Mouse (Mus musculus) heart, embryonic 16.5 days (tissue): Measurements from ENCODE around the gene Gm43720. TPM values are rescaled to one million over a fixed set of nuclear protein-coding genes. Genes with fewer than 3 reads are reported as not detected.

Experiments
- ATAC-seq: fragments of 200-750 bp; cut with Nextera tagmentation; replicated peaks from 2 replicates; pipeline ENCODE4 v1.8.0; 2017; ENCODE audit warnings: moderate number of reproducible peaks; ENCODE audit not compliant: insufficient read depth, low FRiP score; ENCODE audit errors: extremely low read depth
- H3K27ac ChIP-seq: fragments of 300-500 bp; sonication (generic); 2 replicates; pipeline ENCODE4 v1.5.1; 2014; ENCODE audit warnings: mild to moderate bottlenecking, low read length, control low read depth, moderate library complexity
- H3K27me3 ChIP-seq: fragments of 300-500 bp; sonication (generic); 2 replicates; pipeline ENCODE4 v1.6.1; 2014; ENCODE audit warnings: low read length, mixed read lengths; ENCODE audit not compliant: control insufficient read depth, insufficient read depth
- H3K36me3 ChIP-seq: fragments of 300-500 bp; sonication (generic); 2 replicates; pipeline ENCODE4 v1.6.1; 2014; ENCODE audit not compliant: control insufficient read depth, insufficient read depth
- H3K4me1 ChIP-seq: fragments of 300-500 bp; sonication (generic); 2 replicates; pipeline ENCODE4 v1.6.1; 2014; ENCODE audit warnings: low read length, mixed read lengths; ENCODE audit not compliant: control insufficient read depth, insufficient read depth
- H3K4me2 ChIP-seq: fragments of 300-500 bp; sonication (generic); 2 replicates; pipeline ENCODE4 v1.6.1; 2014; ENCODE audit warnings: low read depth, mild to moderate bottlenecking, control low read depth, low read length
- H3K4me3 ChIP-seq: fragments of 300-500 bp; sonication (generic); 2 replicates; pipeline ENCODE4 v1.5.1; 2014; ENCODE audit warnings: mild to moderate bottlenecking, control low read depth, low read length
- H3K9ac ChIP-seq: fragments of 300-500 bp; sonication (generic); 2 replicates; pipeline ENCODE4 v1.6.1; 2014; ENCODE audit warnings: low read length, control low read depth
- H3K9me3 ChIP-seq: fragments of 300-500 bp; sonication (generic); replicated peaks from 2 replicates; pipeline ENCODE4 v1.6.1; 2016; ENCODE audit warnings: low read length; ENCODE audit not compliant: control insufficient read depth
- WGBS: fragments of 180-500 bp; shearing (Covaris S2); extraction: QIAGEN DNeasy Blood & Tissue Kit; methylation state at CpG from one replicate; pipeline ENCODE4 v1.1.7; 2014; 5-methylcytosine and 5-hydroxymethylcytosine counted together
- polyA plus RNA-seq: library from polyadenylated mRNA; unstranded; fragments of >200 nt; fragmentation: Nextera tagmentation; extraction: Ambion mirVana; gene quantifications from 2 replicates; pipeline ENCODE4 v1.2.1, GENCODE M21; 2015

The Gm43720 gene
- polyA plus RNA-seq, 1 experiment from 2014 or later, result 0.09 TPM

GRCm38 (mm10) chr5:138280425-138280768 is 639 bp upstream of the Gm43720 start:
- peaks cover 10% of the 10 kb centered on the region for H3K9me3 ChIP-seq
- WGBS, result 23% methylated on average over 26 of the region's 26 CpGs
- H3K27ac ChIP-seq, result no peak overlapping the region
- ATAC-seq, result no peak
- no peaks in the 10 kb centered on the region for H3K36me3 ChIP-seq
- H3K4me3 ChIP-seq, result peak overlapping the region; percentile 65
- H3K4me1 ChIP-seq, result peaks cover 7% of the 10 kb centered on the region
- H3K9ac ChIP-seq, result no peak overlapping the region
- no peaks in the 10 kb centered on the region; the same call in 1 of the 2 replicates for H3K27me3 ChIP-seq
- peak overlapping the region; percentile 95 for H3K4me2 ChIP-seq

- H3K27ac ChIP-seq, result no peak overlapping the region
- H3K4me3 ChIP-seq, result no peak overlapping the region
- H3K4me2 ChIP-seq, result no peak overlapping the region
- H3K36me3 ChIP-seq, result no peaks in the 10 kb centered on the region
- H3K27me3 ChIP-seq, result peaks cover 2% of the 10 kb centered on the region
- ATAC-seq, result no peak
- peaks cover 7% of the 10 kb centered on the region for H3K4me1 ChIP-seq
- no peak overlapping the region for H3K9ac ChIP-seq
- 82% methylated on average over 7 of the region's 7 CpGs for WGBS
- H3K9me3 ChIP-seq, result peaks cover 10% of the 10 kb centered on the region
Observed at GRCm38 (mm10) chr5:138277994-138278393, 1.8 kb downstream of the Gm43720 start.

GRCm38 (mm10) chr5:138275216-138276050 is 4.3 kb downstream of the Gm43720 start:
- Histone ChIP-seq H3K9me3 (peaks cover 2% of the 10 kb centered on the region), H3K4me2 (peak overlapping the region; percentile 62), H3K9ac (peak overlapping the region; percentile 54; the same call in 1 of the 2 replicates), H3K4me1 (peaks cover 6% of the 10 kb centered on the region), H3K36me3 (no peaks in the 10 kb centered on the region), H3K27me3 (peaks cover 10% of the 10 kb centered on the region), H3K27ac (no peak overlapping the region), H3K4me3 (peak overlapping the region; percentile 35)
- 41% methylated on average over 41 of the region's 41 CpGs for WGBS
- ATAC-seq, result no peak

- no peaks in the 10 kb centered on the region for H3K9me3 ChIP-seq
- no peak overlapping the region for H3K9ac ChIP-seq
- peaks cover 3% of the 10 kb centered on the region; the same call in 1 of the 2 replicates for H3K4me1 ChIP-seq
- H3K4me2 ChIP-seq, result no peak overlapping the region
- ATAC-seq, result no peak
- 80% methylated on average over 8 of the region's 8 CpGs for WGBS
- no peak overlapping the region for H3K4me3 ChIP-seq
- H3K27ac ChIP-seq, result no peak overlapping the region
- H3K36me3 ChIP-seq, result no peaks in the 10 kb centered on the region
- H3K27me3 ChIP-seq, result peaks cover 13% of the 10 kb centered on the region
Observed at GRCm38 (mm10) chr5:138274186-138274585, 5.6 kb downstream of the Gm43720 start.

GRCm38 (mm10) chr5:138272409-138272923 is 7.3 kb downstream of the Gm43720 start, which contains the start of gene Gal3st4:
Gene Gal3st4 (minus strand): TSS chr5:138272840.
- 0 out of 2 replicates have a peak, but pooled peaks have one; percentile 38 for ATAC-seq
- Histone ChIP-seq H3K27ac (0 out of 2 replicates have a peak within 1 kb of the TSS, but pooled peaks have one; percentile 5), H3K4me1 (peaks cover 2% of the 10 kb centered on the region; the same call in 1 of the 2 replicates), H3K9me3 (no peaks in the 10 kb centered on the region), H3K27me3 (peaks cover 13% of the 10 kb centered on the region), H3K4me2 (peak within 1 kb of the TSS; percentile 6), H3K36me3 (no peaks in the 10 kb centered on the region), H3K4me3 (no peak within 1 kb of the TSS; the same call in 1 of the 2 replicates), H3K9ac (no peak within 1 kb of the TSS)
- WGBS, result 3% methylated on average over 12 of the region's 12 CpGs

- H3K4me2 ChIP-seq, result no peak overlapping the region
- WGBS, result 50% methylated on average over 3 of the region's 3 CpGs
Observed at GRCm38 (mm10) chr5:138271232-138271631, 8.5 kb downstream of the Gm43720 start.

GRCm38 (mm10) chr5:138268980-138269379 is 10.8 kb downstream of the Gm43720 start:
- no peak overlapping the region for H3K4me3 ChIP-seq
- no peaks in the 10 kb centered on the region for H3K36me3 ChIP-seq
- no peak for ATAC-seq
- 68% methylated on average over 4 of the region's 4 CpGs for WGBS
- peaks cover 13% of the 10 kb centered on the region for H3K27me3 ChIP-seq
- no peak overlapping the region for H3K27ac ChIP-seq
- H3K9ac ChIP-seq, result no peak overlapping the region
- peaks cover 5% of the 10 kb centered on the region; the same call in 1 of the 2 replicates for H3K4me1 ChIP-seq
- no peaks in the 10 kb centered on the region for H3K9me3 ChIP-seq
- no peak overlapping the region for H3K4me2 ChIP-seq

More at GRCm38 (mm10) chr5:138271232-138271631, 8.5 kb downstream of the Gm43720 start:
- no peak overlapping the region for H3K4me3 ChIP-seq
- H3K9ac ChIP-seq, result no peak overlapping the region
- peaks cover 13% of the 10 kb centered on the region for H3K27me3 ChIP-seq
- no peak overlapping the region for H3K27ac ChIP-seq
- H3K36me3 ChIP-seq, result no peaks in the 10 kb centered on the region
- no peaks in the 10 kb centered on the region for H3K9me3 ChIP-seq
- peaks cover 2% of the 10 kb centered on the region; the same call in 1 of the 2 replicates for H3K4me1 ChIP-seq
- no peak for ATAC-seq

- 90% methylated on average over 3 of the region's 3 CpGs for WGBS
- no peak overlapping the region for H3K27ac ChIP-seq
- H3K36me3 ChIP-seq, result no peaks in the 10 kb centered on the region
- H3K4me1 ChIP-seq, result peaks cover 13% of the 10 kb centered on the region
- no peak overlapping the region for H3K4me3 ChIP-seq
- no peak overlapping the region for H3K4me2 ChIP-seq
- H3K9me3 ChIP-seq, result no peaks in the 10 kb centered on the region
- ATAC-seq, result no peak
- H3K27me3 ChIP-seq, result peaks cover 11% of the 10 kb centered on the region
- H3K9ac ChIP-seq, result no peak overlapping the region
Observed at GRCm38 (mm10) chr5:138267114-138267513, 12.6 kb downstream of the Gm43720 start.

- Histone ChIP-seq H3K9me3 (no peaks in the 10 kb centered on the region), H3K9ac (no peak overlapping the region), H3K4me2 (no peak overlapping the region), H3K4me1 (peaks cover 13% of the 10 kb centered on the region), H3K36me3 (peaks cover 4% of the 10 kb centered on the region), H3K4me3 (no peak overlapping the region), H3K27me3 (peaks cover 3% of the 10 kb centered on the region; the same call in 1 of the 2 replicates), H3K27ac (no peak overlapping the region)
- ATAC-seq, result no peak
- 86% methylated on average over 4 of the region's 4 CpGs for WGBS
Observed at GRCm38 (mm10) chr5:138265712-138266111, 14.0 kb downstream of the Gm43720 start.
